Mouse (Mus musculus): ENCODE data around the gene Mbnl2. TPM values are rescaled to one million over a fixed set of nuclear protein-coding genes. Genes with fewer than 3 reads are reported as not detected.

The Mbnl2 gene
- polyA plus RNA-seq, 1 experiment from 2014 or later = 36.4 TPM

DNA sequence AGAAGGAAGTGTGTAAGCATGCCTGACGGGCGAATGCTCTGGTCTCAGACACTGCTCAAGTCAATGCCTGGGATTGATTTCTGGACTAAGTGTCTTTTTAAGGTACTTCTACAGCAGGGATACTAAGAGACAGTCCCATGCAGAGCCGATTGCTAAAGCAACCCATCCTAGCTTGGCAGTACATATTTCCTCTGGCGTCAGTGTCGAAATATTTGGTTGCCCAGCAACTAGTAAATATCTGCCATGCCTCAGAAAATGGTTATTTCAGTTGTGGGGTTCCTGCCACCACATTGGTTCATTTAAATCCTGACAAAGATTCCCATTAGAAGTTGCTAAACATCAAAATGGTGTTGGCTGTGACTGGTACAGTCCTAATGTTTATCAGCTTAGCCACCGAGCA is 66.4 kb downstream of the Mbnl2 start:
- no peaks in the 10 kb centered on the region for H3K36me3 ChIP-seq (ENCODE audit: control insufficient read depth, insufficient read depth, low read length)
- H3K27ac ChIP-seq (ENCODE audit: low read depth, low read length) = no peak overlapping the region
- H3K9ac ChIP-seq (ENCODE audit: low read length) = no peak overlapping the region
- H3K27me3 ChIP-seq (ENCODE audit: control insufficient read depth, insufficient read depth, low read length) = no peaks in the 10 kb centered on the region
- H3K9me3 ChIP-seq (ENCODE audit: control insufficient read depth, low read length) = peaks cover 5% of the 10 kb centered on the region
- H3K4me3 ChIP-seq (ENCODE audit: low read depth, low read length) = no peak overlapping the region
- H3K4me2 ChIP-seq = no peak overlapping the region
- H3K4me1 ChIP-seq (ENCODE audit: control insufficient read depth, insufficient read depth, low read length) = peaks cover 12% of the 10 kb centered on the region
- 96% methylated on average over 6 of the region's 6 CpGs for WGBS
- DNase-seq (ENCODE audit: low spot score, missing footprints) (peak; percentile 44), ATAC-seq (ENCODE audit: low FRiP score) (no peak)

DNA sequence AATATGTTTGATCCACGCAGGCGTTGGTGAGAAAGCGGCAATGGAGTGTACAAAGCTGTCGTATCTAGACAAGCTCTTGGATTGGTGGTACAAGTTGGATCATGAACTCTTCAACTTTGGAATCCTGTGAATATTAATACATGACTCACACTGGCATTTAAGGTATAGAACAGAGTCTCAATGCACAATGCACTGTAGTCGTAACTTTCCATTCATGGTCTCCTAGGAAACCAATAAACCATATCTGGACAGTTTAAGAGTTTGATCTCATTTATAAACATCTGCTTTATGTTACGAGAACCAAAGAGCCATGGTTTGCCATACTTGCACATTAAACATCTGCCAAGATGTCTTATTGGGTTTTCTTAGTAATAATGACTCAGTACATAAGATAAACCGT is 66.9 kb downstream of the Mbnl2 start:
- ATAC-seq (ENCODE audit: low FRiP score) = no peak
- Histone ChIP-seq H3K9me3 (ENCODE audit: control insufficient read depth, low read length) (peaks cover 5% of the 10 kb centered on the region), H3K27ac (ENCODE audit: low read depth, low read length) (no peak overlapping the region), H3K4me2 (no peak overlapping the region), H3K4me1 (ENCODE audit: control insufficient read depth, insufficient read depth, low read length) (peaks cover 9% of the 10 kb centered on the region), H3K4me3 (ENCODE audit: low read depth, low read length) (no peak overlapping the region), H3K27me3 (ENCODE audit: control insufficient read depth, insufficient read depth, low read length) (no peaks in the 10 kb centered on the region), H3K9ac (ENCODE audit: low read length) (no peak overlapping the region), H3K36me3 (ENCODE audit: control insufficient read depth, insufficient read depth, low read length) (no peaks in the 10 kb centered on the region)
- DNase-seq (ENCODE audit: low spot score, missing footprints) = peak; percentile 73
- WGBS = 89% methylated on average over 7 of the region's 7 CpGs

DNA sequence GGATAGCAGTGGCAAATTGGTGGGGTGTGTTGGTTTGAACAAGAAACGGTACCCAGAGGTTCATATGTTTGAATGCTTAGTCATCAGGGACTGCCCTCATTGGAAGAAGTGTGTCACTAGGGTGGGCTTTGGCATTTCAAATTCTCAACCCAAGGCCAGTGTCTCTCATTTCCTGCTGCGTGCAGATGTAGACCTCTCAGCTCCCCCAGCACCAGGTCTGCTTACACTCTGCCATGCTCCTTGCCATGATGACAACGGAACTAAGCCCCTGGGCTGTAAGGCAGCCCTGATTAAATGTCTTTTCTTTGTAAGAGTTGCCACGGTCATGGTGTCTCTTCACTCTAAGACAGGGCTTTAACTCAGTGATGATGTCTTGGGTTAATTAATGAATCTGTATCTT is 69.2 kb downstream of the Mbnl2 start:
- no peak for ATAC-seq (ENCODE audit: low FRiP score)

DNA sequence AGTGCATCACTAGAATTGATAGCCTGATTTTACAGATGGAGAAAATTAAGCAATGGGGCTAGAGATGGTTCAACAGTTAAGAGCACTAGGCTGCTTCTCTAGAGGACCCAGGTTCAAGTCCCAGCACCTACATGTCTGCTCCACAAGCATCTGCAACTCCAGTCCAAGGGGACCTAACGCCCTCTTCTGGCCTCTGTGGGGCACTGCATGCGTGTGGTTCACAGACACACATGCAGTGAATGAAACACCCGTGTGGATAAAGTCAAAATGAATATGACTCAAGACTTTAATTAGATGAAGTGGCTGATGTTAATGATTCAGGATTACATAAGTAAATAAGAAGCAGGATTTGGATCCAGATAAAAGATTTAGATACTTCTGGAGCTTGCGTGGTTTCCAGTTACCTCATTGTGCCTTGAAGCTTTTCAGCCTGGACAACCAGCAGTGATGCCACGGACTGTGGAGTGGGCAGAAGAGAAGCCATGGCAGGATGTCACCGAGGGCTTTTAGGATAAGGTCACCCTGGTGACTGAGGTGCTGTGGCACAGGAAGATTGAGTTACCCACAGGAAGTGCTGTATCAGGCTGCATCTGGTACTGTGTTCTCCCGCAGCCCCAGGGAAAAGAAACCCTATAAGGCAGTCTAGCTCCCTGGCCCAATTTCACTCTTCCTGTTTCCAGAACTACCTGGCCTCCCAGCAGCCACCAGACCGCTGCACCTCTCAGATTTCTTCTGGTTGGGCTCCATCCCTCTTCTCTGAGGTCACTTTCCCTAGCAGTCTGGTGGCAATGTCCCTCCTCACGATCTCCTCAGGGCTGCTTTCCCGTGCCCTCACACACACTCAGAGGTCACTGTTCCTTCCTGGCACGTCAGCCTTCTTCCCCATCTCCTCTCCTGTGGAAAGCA is 72.2 kb downstream of the Mbnl2 start:
- Histone ChIP-seq H3K9ac (ENCODE audit: low read length) (no peak overlapping the region), H3K4me2 (no peak overlapping the region), H3K9me3 (ENCODE audit: control insufficient read depth, low read length) (peaks cover 5% of the 10 kb centered on the region), H3K4me1 (ENCODE audit: control insufficient read depth, insufficient read depth, low read length) (no peaks in the 10 kb centered on the region), H3K27ac (ENCODE audit: low read depth, low read length) (no peak overlapping the region), H3K4me3 (ENCODE audit: low read depth, low read length) (no peak overlapping the region), H3K36me3 (ENCODE audit: control insufficient read depth, insufficient read depth, low read length) (no peaks in the 10 kb centered on the region), H3K27me3 (ENCODE audit: control insufficient read depth, insufficient read depth, low read length) (no peaks in the 10 kb centered on the region)
- 79% methylated on average over 11 of the region's 11 CpGs for WGBS
- ATAC-seq (ENCODE audit: low FRiP score) (no peak), DNase-seq (ENCODE audit: low spot score, missing footprints) (peak; percentile 14)

More for the DNA sequence above, 69.2 kb downstream of the Mbnl2 start:
- DNase-seq (ENCODE audit: low spot score, missing footprints) = peak; percentile 66
- no peak overlapping the region for H3K4me3 ChIP-seq (ENCODE audit: low read depth, low read length)
- 93% methylated on average over 4 of the region's 4 CpGs for WGBS
- no peak overlapping the region for H3K9ac ChIP-seq (ENCODE audit: low read length)
- H3K27me3 ChIP-seq (ENCODE audit: control insufficient read depth, insufficient read depth, low read length) = no peaks in the 10 kb centered on the region
- H3K4me1 ChIP-seq (ENCODE audit: control insufficient read depth, insufficient read depth, low read length) = no peaks in the 10 kb centered on the region
- H3K4me2 ChIP-seq = no peak overlapping the region
- H3K36me3 ChIP-seq (ENCODE audit: control insufficient read depth, insufficient read depth, low read length) = no peaks in the 10 kb centered on the region
- no peak overlapping the region for H3K27ac ChIP-seq (ENCODE audit: low read depth, low read length)
- peaks cover 5% of the 10 kb centered on the region for H3K9me3 ChIP-seq (ENCODE audit: control insufficient read depth, low read length)

DNA sequence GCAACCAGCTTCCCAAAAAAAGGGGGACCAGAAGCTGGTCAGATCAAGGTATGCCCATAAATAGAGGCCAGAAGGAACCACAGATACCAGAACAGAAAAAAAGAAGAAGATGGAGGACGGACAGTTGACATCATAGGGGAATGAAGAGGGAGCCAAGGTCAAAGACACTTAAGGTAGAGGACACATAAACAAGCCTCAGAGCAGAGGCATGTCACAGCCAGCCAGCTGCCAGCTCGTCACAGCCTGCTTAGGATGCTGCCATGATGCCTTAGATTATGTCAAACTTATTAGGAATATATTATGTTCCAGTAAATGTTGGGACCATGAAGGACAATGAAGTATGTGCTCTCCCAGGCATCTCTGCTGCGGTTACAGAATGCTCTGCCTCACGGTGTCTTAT is 73.9 kb downstream of the Mbnl2 start:
- H3K4me2 ChIP-seq = no peak overlapping the region
- H3K9me3 ChIP-seq (ENCODE audit: control insufficient read depth, low read length) = peaks cover 5% of the 10 kb centered on the region
- 0 out of 2 replicates have a peak, but pooled peaks cover 3% of the 10 kb centered on the region for H3K27me3 ChIP-seq (ENCODE audit: control insufficient read depth, insufficient read depth, low read length)
- H3K36me3 ChIP-seq (ENCODE audit: control insufficient read depth, insufficient read depth, low read length) = no peaks in the 10 kb centered on the region
- H3K27ac ChIP-seq (ENCODE audit: low read depth, low read length) = no peak overlapping the region
- H3K4me1 ChIP-seq (ENCODE audit: control insufficient read depth, insufficient read depth, low read length) = no peaks in the 10 kb centered on the region
- WGBS = 93% methylated on average over 4 of the region's 4 CpGs
- H3K9ac ChIP-seq (ENCODE audit: low read length) = no peak overlapping the region
- peak; percentile 49 for DNase-seq (ENCODE audit: low spot score, missing footprints)
- no peak overlapping the region for H3K4me3 ChIP-seq (ENCODE audit: low read depth, low read length)
- no peak for ATAC-seq (ENCODE audit: low FRiP score)

DNA sequence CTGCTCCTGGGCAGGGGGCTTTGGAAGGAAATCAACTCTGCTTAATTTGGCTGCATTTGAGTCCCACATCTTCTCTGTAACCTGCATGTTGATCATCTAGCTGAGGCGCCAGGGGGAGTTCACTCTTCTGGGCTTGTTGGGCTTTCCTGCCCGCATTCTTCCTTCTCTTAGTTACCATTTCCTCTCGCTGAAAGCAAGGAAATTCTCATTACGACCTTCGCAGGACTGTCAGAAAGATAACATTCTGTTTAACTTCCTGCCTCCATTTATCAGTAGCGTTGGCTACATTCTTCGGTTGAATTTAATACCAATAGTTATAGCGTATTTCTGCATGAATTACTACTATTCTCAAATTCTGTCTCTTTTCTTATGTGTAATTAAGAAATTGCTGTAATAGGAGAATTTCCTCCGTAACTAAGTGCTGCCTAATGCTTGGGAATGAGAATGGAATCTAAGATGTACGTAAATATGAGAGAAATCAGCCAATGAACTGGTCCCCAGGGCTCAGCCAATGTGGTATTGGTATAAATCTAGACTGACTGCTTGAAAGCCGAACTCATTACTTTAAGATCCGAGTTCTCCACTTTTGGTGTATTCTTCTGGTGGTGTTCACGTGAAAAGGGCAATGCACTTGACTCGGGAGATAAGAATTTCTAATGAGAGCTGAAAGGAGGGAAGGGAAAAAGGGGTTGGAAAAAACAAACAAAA is 76.8 kb downstream of the Mbnl2 start:
- DNase-seq (ENCODE audit: low spot score, missing footprints) = peak; percentile 69
- H3K4me1 ChIP-seq (ENCODE audit: control insufficient read depth, insufficient read depth, low read length) = peaks cover 7% of the 10 kb centered on the region
- no peak for ATAC-seq (ENCODE audit: low FRiP score)
- H3K36me3 ChIP-seq (ENCODE audit: control insufficient read depth, insufficient read depth, low read length) = no peaks in the 10 kb centered on the region
- H3K27me3 ChIP-seq (ENCODE audit: control insufficient read depth, insufficient read depth, low read length) = 0 out of 2 replicates have a peak, but pooled peaks cover 3% of the 10 kb centered on the region
- H3K4me2 ChIP-seq = no peak overlapping the region
- no peaks in the 10 kb centered on the region for H3K9me3 ChIP-seq (ENCODE audit: control insufficient read depth, low read length)
- H3K4me3 ChIP-seq (ENCODE audit: low read depth, low read length) = no peak overlapping the region
- 86% methylated on average over 14 of the region's 14 CpGs for WGBS
- no peak overlapping the region for H3K27ac ChIP-seq (ENCODE audit: low read depth, low read length)
- H3K9ac ChIP-seq (ENCODE audit: low read length) = no peak overlapping the region

DNA sequence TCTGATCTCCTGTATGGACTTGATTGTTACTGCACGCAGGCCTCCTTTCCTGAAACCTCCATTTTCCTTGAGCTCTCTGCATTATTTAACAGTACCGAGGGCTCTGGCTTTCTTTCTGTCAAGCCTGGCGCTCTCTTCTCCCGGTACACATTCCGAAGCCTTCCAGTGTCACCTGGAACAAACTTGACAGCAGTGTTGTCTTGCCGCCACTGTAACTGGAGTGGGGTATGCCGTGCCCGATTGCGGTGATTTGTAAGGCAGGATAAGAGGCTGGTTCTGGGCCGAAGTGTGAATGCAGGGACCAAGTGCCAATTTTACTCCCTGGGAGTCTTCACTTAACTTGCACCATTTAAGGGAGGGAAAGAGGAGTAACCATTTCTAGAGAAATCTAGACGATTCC is 77.7 kb downstream of the Mbnl2 start:
- Histone ChIP-seq H3K9me3 (ENCODE audit: control insufficient read depth, low read length) (no peaks in the 10 kb centered on the region), H3K4me2 (no peak overlapping the region), H3K36me3 (ENCODE audit: control insufficient read depth, insufficient read depth, low read length) (no peaks in the 10 kb centered on the region), H3K27me3 (ENCODE audit: control insufficient read depth, insufficient read depth, low read length) (0 out of 2 replicates have a peak, but pooled peaks cover 3% of the 10 kb centered on the region), H3K27ac (ENCODE audit: low read depth, low read length) (no peak overlapping the region), H3K4me3 (ENCODE audit: low read depth, low read length) (no peak overlapping the region), H3K4me1 (ENCODE audit: control insufficient read depth, insufficient read depth, low read length) (peaks cover 7% of the 10 kb centered on the region), H3K9ac (ENCODE audit: low read length) (no peak overlapping the region)
- ATAC-seq (ENCODE audit: low FRiP score) (no peak), DNase-seq (ENCODE audit: low spot score, missing footprints) (no peak)
- 84% methylated on average over 11 of the region's 11 CpGs for WGBS

DNA sequence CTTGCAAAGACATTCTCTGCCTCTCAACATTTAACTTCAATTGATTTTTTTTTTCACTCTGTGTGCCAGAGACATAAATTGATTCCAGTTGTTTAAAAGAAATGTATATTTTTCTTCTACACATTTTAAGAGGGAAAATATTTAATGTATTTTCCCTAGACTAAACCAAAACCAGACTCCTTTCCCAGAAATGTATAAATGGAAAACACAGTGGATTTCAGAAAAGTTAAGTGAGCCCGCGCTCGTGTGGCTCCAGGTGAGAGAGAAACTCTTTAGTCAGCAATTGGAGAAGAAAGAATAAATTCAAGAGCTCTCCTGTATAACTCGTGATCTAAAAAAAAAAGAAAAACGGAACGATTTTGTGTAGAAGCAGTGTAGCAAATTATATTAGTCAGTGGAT is 79.1 kb downstream of the Mbnl2 start:
- no peak overlapping the region for H3K4me3 ChIP-seq (ENCODE audit: low read depth, low read length)
- no peak for DNase-seq (ENCODE audit: low spot score, missing footprints)
- no peak overlapping the region; the same call in 1 of the 2 replicates for H3K4me2 ChIP-seq
- H3K4me1 ChIP-seq (ENCODE audit: control insufficient read depth, insufficient read depth, low read length) = peaks cover 7% of the 10 kb centered on the region
- no peak overlapping the region for H3K27ac ChIP-seq (ENCODE audit: low read depth, low read length)
- 78% methylated on average over 6 of the region's 6 CpGs for WGBS
- H3K9ac ChIP-seq (ENCODE audit: low read length) = no peak overlapping the region
- no peaks in the 10 kb centered on the region for H3K36me3 ChIP-seq (ENCODE audit: control insufficient read depth, insufficient read depth, low read length)
- no peak for ATAC-seq (ENCODE audit: low FRiP score)
- 0 out of 2 replicates have a peak, but pooled peaks cover 3% of the 10 kb centered on the region for H3K27me3 ChIP-seq (ENCODE audit: control insufficient read depth, insufficient read depth, low read length)
- H3K9me3 ChIP-seq (ENCODE audit: control insufficient read depth, low read length) = no peaks in the 10 kb centered on the region
